Mouse (Mus musculus): ENCODE data around the gene Galnt17. TPM values are rescaled to one million over a fixed set of nuclear protein-coding genes. Genes with fewer than 3 reads are reported as not detected.

Gene Galnt17
- polyA plus RNA-seq, 2 experiments from 2014 or later = not detected

- no peak for ATAC-seq
Observed at GRCm38 (mm10) chr5:131019346-131019965, 288.8 kb downstream of the Galnt17 start.

GRCm38 (mm10) chr5:131016066-131016465 lies 292.2 kb downstream of the Galnt17 start:
- ATAC-seq = no peak

DNA sequence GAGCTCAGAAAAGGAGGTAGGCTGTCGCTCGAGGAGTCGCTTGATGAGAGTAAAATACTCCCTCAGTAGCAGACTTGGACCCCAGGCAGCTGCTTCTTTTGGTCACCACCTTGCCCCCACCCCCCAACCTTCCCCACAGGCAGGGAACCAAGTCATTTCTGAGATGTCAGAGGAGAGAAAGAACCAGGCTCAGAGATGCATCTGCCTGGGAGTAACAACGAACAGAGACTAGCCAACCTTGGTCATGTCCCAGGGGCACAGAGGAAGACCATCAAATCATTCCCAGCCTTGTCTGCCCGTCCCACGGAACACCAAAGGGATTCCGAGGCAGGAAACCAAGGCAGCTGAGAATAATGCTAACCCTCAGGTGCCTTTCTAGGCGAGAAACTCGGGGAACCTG lies 293.0 kb downstream of the Galnt17 start:
- no peak for ATAC-seq

GRCm38 (mm10) chr5:131013816-131014215 lies 294.5 kb downstream of the Galnt17 start:
- no peak for ATAC-seq

DNA sequence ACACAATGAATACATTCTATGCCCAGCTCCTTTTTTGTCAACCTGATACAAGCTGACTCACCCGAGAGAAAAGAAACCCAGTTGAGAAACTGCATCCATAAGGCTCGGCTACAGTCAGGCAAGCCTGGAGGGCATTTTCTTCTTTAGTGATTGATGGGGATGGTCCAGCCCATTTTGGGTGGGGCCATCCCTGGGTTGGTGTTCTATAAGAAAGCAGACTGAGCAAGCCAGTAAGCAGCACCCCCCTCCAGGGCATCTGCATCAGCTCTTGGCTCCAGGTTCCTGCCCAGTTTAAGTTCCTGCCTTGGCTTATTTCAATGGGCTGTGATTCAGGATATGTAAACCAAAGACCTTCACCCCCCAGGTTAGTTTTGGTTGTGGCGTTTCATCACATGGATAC lies 295.2 kb downstream of the Galnt17 start:
- ATAC-seq = no peak

- no peak for ATAC-seq
Observed at GRCm38 (mm10) chr5:131009510-131009909, 298.8 kb downstream of the Galnt17 start.

DNA sequence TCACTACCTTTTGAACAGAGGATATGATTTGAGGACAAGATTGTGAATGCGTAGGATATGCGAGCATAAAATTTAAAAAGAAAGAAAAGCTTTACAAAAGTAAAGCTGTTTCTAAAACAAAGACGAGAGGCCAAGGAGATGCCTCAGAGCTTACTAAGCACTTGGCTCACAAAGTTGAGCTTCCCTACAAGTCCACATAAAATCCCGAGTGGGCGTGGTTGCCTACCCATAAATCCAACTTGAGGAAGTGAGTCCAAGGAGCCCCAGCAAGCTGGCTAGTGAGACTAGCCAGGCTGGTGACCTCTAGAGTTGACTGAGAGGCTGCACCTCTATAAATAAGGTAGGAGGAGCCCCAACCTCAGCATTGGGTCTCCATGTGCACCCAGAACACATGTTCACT lies 299.8 kb downstream of the Galnt17 start:
- no peak for ATAC-seq

DNA sequence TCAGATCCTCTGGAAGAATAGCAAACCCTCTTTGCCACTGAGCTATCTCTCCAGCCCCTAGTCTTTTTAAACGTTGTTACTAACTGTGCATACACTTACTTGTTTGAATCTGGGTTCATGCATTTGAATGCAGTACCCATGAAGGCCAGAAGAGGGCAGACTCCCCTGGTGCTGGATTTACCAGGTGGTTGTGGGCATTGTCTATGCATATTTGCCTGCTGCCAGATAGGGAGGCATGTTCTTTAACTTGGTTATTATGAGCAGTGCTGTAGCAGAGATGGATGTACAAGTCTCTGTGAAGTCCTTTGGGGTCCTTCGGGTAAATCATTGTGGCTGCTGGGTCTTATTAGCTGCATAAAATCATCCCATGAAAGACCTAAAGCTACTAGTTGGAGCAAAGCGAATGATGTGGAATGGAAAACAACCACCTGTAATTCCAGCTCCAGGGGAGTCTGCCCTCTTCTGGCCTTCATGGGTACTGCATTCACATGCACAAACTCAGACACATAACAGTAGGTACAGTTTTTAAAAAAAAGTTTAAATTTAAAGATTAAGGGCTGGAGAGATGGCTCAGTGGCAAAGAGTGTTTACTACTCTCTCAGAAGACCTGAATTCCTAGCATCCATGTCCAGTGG lies 300.3 kb downstream of the Galnt17 start:
- ATAC-seq = no peak

DNA sequence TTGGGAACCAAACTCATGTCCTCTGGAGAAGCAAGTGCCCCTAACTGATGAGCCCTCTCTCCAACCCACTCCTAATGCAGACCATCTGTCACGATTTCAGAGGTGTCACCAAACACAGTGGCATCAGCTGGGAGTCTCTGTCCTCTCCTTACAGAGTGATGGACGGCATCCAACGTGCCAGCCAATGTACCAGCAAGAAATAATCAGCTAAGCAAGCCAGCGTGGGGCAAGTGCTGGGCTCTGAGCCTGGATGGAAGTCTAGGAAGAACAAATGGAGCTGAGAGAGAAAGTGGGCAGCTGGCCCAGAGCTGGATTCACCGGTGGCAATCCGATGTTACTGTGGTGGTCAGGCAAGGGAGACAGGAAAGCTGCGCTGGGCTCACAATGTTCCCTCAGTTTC lies 301.1 kb downstream of the Galnt17 start:
- no peak for ATAC-seq

DNA sequence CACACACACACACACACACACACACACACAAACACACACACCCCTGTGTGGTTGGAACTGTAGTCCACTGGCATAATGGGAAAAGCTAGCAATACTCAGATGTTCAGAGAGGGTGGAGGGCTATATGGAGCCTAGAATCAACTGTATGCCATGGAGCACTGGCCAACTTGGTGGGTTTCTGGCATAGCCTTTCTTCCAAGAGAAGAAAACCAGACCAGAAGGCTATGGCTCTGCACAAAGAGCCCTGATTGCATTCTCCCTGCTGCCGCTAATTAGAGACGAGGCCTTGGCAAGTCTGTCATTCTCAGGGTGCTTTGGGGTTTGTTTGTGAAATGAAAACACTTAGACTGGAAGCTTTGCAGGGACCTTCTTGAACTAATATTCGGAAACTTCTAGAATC lies 301.8 kb downstream of the Galnt17 start:
- no peak for ATAC-seq

- no peak for ATAC-seq
Observed at GRCm38 (mm10) chr5:131000572-131000971, 307.7 kb downstream of the Galnt17 start.

DNA sequence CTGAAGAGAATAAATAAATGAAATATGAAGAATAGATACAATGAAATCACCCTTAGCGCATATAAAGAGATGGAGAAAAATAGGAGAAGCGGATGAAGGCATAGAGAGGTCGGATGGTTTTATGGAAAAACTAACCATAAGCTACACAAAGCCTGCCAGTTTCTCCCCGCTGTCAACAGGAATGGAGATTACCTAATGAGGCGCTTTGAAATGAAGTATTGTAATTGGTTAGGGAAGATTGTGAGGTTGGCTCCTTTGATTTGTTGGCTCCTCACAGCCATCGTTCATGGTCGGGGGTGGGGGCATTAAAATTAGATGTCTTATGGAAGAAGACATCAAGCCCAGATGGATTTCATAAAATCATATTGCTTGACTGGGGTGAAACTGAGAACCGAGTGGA lies 329.0 kb downstream of the Galnt17 start:
- no peak for ATAC-seq

DNA sequence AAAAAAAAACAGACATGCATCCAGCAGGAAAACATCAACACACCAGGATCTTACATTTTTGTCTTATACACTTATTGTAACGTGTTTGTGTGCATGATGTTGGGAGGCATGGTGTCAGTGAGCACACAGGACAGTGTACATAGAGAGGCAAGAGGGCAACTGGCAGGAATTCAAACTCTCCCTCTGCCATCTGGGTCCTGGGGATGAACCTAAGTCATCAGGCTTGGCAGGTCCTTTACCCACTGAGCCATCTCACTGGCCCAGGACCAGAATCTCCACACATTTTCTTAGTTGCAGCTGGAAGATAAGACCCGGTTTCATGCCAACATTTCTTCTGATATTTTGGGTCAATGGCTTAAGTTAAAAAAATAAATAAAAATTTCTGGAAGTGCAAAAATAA lies 329.4 kb downstream of the Galnt17 start:
- no peak for ATAC-seq

GRCm38 (mm10) chr5:130977999-130978398 lies 330.3 kb downstream of the Galnt17 start:
- no peak for ATAC-seq

DNA sequence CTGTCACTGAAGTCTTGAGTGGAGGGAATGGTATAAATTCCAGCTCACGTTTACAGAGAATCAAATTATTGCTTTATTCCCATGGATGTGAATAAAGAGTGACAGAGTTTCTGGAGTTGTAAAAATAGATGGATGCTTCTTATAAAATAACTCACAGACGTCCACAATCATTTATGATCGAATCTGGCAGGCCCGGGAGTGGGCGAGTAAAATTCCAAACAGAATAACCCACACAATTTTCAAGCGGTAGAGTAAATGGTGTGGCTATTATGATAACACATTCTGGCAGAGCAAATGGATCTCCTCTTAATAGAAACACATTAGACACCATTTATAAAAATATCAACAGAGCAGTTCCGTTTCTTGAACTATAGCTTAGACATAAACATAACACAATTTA lies 355.9 kb downstream of the Galnt17 start:
- no peak for ATAC-seq

DNA sequence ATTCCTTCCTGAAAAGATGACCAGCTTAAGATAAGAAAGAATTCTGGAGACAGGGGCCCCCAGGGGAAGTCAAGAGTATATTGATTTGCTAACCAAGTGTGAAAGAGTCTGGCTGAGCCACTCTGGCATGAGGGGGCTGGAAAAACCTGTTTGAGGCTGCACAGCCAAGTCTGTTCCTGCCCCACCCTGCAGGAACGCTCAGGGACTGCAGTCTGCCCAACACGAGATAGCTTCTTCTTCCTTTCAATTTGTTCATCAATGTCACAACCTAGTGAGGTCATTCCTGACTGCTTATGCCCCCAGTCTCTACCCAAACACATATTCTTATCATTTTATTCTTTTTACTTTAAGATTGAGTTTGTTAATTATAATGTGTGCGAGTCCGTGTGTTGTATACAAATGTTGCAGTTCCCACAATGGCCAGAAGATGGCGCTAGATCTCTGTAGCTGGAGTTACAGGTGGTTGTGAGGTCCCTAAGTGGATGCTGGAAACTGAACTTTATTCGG lies 357.4 kb downstream of the Galnt17 start:
- no peak for ATAC-seq

- no peak for ATAC-seq
Observed at GRCm38 (mm10) chr5:130950421-130950820, 357.9 kb downstream of the Galnt17 start.

GRCm38 (mm10) chr5:130949710-130950109 lies 358.6 kb downstream of the Galnt17 start:
- ATAC-seq = no peak

GRCm38 (mm10) chr5:130938911-130939608 lies 369.2 kb downstream of the Galnt17 start:
- no peak for ATAC-seq

DNA sequence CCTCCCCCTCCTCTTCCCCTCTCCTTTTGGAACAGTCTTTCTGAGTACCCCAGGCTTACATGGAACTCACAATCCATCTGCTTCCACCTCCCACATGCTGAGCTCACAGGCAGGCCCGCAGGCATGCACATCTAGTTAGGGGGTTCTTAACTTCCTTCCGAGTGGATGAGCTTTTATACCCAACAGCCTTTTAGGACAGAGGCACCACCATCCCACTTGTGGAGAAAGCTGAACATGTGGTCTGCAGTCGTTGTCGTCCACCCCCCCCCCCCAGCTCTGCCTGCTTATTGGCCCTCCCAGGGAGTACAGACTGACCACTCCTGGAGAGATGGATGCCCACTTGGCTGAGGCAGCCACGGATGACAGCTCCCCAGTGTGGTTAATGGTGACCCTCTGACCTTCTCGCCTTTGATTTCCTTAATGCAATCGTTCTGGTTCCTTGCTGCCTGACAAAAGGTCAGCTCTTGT lies 370.0 kb downstream of the Galnt17 start:
- no peak for ATAC-seq

DNA sequence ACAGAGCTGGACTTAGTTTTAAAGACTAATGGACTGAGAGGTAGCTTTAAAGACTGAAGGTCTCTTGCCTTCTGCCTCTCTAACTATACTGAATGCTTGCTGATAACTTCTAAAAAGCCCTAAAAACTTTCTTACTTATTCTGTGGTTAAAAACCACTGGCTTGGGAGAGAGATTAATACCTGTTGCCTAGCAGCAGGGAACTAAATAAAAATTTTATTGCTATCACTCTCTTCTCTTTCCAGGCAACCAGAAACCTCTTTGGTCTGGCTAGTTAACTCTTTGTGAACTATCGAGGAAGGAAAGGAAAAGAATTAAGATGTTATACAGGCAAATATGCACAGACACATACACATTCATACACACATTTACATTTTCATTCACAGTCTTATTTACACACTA lies 377.3 kb downstream of the Galnt17 start:
- ATAC-seq = no peak

- no peak for ATAC-seq
Observed at GRCm38 (mm10) chr5:130927794-130928149, 380.5 kb downstream of the Galnt17 start.

GRCm38 (mm10) chr5:130927138-130927793 lies 381.0 kb downstream of the Galnt17 start:
- no peak for ATAC-seq
